Mouse (Mus musculus) thymus, adult 2 months (tissue): ENCODE data around the gene Slc22a14. TPM values are rescaled to one million over a fixed set of nuclear protein-coding genes. Genes with fewer than 3 reads are reported as not detected.

Experiments used
- DNase-seq: peaks from one replicate; pipeline ENCODE4 v3.0.0; 2021
- H3K27ac ChIP-seq: fragments of 200-500 bp; 2 replicates; pipeline ENCODE4 v1.5.1; 2012; ENCODE audit warnings: low read length, control low read depth; ENCODE audit not compliant: control insufficient read depth, insufficient read depth
- H3K27me3 ChIP-seq: fragments of 200-500 bp; 2 replicates; pipeline ENCODE4 v1.6.1; 2012; ENCODE audit warnings: mild to moderate bottlenecking, low read length, moderate library complexity, mixed read lengths; ENCODE audit not compliant: control insufficient read depth, insufficient read depth
- H3K36me3 ChIP-seq: fragments of 200-500 bp; 2 replicates; pipeline ENCODE4 v1.6.1; 2012; ENCODE audit warnings: mild to moderate bottlenecking, low read length, moderate library complexity; ENCODE audit not compliant: control insufficient read depth, insufficient read depth
- H3K4me1 ChIP-seq: fragments of 200-500 bp; replicated peaks from 2 replicates; pipeline ENCODE4 v1.6.1; 2012; ENCODE audit warnings: low read length; ENCODE audit not compliant: control insufficient read depth, insufficient read depth
- H3K4me3 ChIP-seq: fragments of 200-500 bp; 2 replicates; pipeline ENCODE4 v1.5.1; 2012; ENCODE audit warnings: mild to moderate bottlenecking, low read length, control low read depth, moderate library complexity; ENCODE audit not compliant: control insufficient read depth, insufficient read depth
- CTCF ChIP-seq: fragments of 200-500 bp; IDR thresholded peaks from 2 replicates; pipeline ENCODE4 v1.5.1; 2012; ENCODE audit warnings: mild to moderate bottlenecking, control low read depth, low read length, moderate library complexity, borderline replicate concordance; ENCODE audit not compliant: control insufficient read depth, poor library complexity, insufficient read depth; ENCODE audit errors: extremely low read depth
- POLR2A ChIP-seq: fragments of 200-500 bp; IDR thresholded peaks from 2 replicates; pipeline ENCODE4 v1.6.1; 2012; ENCODE audit warnings: mild to moderate bottlenecking, low read length, control low read depth, moderate library complexity; ENCODE audit not compliant: control insufficient read depth, poor library complexity, insufficient read depth; ENCODE audit errors: extremely low read depth
- WGBS: fragments of 180-500 bp; shearing (Covaris S2); methylation state at CpG from one replicate; pipeline ENCODE4 v1.1.7; 2018; 5-methylcytosine and 5-hydroxymethylcytosine counted together
- polyA plus RNA-seq: library from polyadenylated mRNA; depleted of rRNA; stranded (reverse); fragments of >200 nt; gene quantifications from 2 replicates; pipeline ENCODE4 v1.2.3, GENCODE M21; 2012

Gene Slc22a14
- polyA plus RNA-seq, 1 experiment = 0.16 TPM

DNA sequence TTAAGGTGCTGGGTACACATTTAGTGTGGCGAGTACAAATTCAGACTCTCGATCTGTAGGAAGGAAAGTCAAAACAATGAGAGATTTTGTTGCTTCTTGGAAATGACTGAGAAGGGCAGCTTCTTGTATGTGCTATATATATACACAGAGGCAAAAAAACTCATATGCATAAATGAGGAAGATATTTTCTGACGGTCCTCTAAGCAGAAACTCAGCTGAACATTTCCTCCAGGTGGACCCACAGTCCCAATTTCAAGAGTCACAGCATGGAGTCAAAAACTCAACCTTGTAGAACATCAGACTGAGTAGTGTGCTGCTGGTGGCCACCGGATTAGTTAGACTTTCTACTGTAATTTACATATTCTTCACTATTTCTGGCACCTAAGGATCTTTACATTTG lies 102.3 kb downstream of the Slc22a14 start:
- H3K36me3 ChIP-seq = peaks cover 23% of the 10 kb centered on the region

DNA sequence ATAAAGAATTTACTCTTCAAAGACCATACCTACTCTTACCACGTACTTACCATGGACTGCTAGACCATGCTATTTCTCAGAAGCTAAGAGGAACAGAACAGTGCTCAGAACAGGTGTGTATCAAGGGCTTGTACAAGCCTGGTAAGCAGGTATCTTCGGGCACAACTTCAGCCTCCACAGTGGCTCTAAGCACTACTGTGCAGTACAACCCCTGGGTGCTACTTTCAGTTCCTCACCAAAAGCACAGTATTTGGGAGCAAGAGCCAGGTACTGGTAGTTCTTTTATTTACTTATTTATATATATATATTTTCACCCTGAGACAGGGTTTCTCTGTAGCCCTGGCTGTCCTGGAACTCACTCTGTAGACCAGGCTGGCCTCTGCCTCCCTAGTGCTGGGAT lies 104.5 kb downstream of the Slc22a14 start:
- Histone ChIP-seq H3K4me1 (no peaks in the 10 kb centered on the region), H3K4me3 (no peak overlapping the region), H3K36me3 (peaks cover 15% of the 10 kb centered on the region), H3K27ac (no peak overlapping the region), H3K27me3 (no peaks in the 10 kb centered on the region)
- DNase-seq = no peak
- TF ChIP-seq CTCF (no peak), POLR2A (no peak)
- WGBS = 97% methylated on average over 2 of the region's 2 CpGs

More for the DNA sequence above, 102.3 kb downstream of the Slc22a14 start:
- no peaks in the 10 kb centered on the region for H3K4me1 ChIP-seq
- DNase-seq = no peak
- TF ChIP-seq POLR2A (no peak), CTCF (no peak)
- H3K27me3 ChIP-seq = no peaks in the 10 kb centered on the region
- H3K27ac ChIP-seq = no peak overlapping the region
- WGBS = 97% methylated on average over 4 of the region's 4 CpGs
- H3K4me3 ChIP-seq = no peak overlapping the region

DNA sequence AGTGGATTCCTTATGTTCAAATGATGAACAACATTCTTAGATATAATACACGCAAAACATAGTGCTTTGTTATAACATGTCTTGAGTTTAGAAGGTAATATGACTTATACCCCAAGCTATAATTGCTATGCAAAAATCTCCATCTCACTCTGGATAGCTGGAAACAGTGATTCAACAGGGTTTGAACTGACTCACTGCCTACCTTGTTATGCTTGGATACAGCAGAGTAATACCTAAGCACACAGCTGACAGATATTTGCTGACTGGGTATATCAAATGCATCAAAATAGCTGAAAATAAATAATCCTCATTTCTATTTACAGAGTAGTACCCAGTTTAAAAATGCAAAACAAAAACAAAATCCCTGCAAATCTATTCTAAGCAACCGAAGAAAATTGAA lies 106.6 kb downstream of the Slc22a14 start:
- WGBS = 98% methylated on average over 2 of the region's 2 CpGs
- H3K27me3 ChIP-seq = no peaks in the 10 kb centered on the region
- no peak overlapping the region for H3K27ac ChIP-seq
- no peaks in the 10 kb centered on the region for H3K4me1 ChIP-seq
- H3K36me3 ChIP-seq = peaks cover 7% of the 10 kb centered on the region
- no peak overlapping the region for H3K4me3 ChIP-seq
- no peak for DNase-seq
- no peak for TF ChIP-seq POLR2A
- no peak for TF ChIP-seq CTCF

DNA sequence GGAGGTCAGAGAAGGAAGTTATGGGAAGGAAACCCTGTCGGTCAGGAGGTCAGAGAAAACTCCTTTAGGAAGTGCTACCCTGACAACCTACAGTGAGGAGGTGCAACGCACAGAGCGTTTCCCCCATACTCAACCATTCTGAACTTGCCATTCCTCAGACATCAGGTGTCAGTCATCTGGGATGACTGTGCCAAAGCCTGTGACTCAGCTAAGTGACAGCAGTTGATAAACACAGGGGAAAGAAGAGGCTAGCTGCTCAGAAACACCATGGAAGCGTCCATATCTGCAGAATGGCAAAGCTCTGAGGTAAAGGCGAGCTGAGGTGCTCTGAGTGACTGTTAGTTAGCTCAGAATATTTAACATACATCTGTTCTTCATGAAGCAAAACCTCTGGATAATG lies 107.2 kb downstream of the Slc22a14 start:
- 94% methylated on average over 5 of the region's 5 CpGs for WGBS

DNA sequence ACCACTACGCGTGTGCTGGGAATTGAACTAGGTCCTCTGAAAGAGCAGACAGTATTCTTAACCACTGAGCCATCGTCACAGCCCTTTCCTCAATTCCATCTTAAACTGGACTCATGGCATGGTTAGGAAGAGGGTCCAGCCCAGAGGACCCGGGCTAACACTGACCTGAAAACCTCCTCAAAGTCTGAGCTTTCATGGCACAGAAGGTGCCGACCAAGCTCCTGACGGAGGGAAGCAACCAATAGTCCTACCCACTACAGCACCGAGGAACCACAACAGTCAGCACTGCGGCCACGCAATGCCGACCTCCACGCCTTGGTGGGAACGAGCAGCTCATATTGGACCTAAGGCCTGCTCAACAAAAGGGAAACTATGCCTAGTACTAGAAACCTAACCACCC lies 109.2 kb downstream of the Slc22a14 start:
- Histone ChIP-seq H3K36me3 (peaks cover 4% of the 10 kb centered on the region; the same call in 1 of the 2 replicates), H3K27me3 (no peaks in the 10 kb centered on the region), H3K4me3 (no peak overlapping the region), H3K27ac (no peak overlapping the region), H3K4me1 (no peaks in the 10 kb centered on the region)
- WGBS = 98% methylated on average over 12 of the region's 12 CpGs
- no peak for DNase-seq
- TF ChIP-seq CTCF = no peak

More for the DNA sequence above, 107.2 kb downstream of the Slc22a14 start:
- H3K4me3 ChIP-seq = no peak overlapping the region
- peaks cover 7% of the 10 kb centered on the region for H3K36me3 ChIP-seq
- H3K27me3 ChIP-seq = no peaks in the 10 kb centered on the region
- no peaks in the 10 kb centered on the region for H3K4me1 ChIP-seq
- no peak for DNase-seq
- TF ChIP-seq CTCF (no peak), POLR2A (no peak)
- H3K27ac ChIP-seq = no peak overlapping the region

DNA sequence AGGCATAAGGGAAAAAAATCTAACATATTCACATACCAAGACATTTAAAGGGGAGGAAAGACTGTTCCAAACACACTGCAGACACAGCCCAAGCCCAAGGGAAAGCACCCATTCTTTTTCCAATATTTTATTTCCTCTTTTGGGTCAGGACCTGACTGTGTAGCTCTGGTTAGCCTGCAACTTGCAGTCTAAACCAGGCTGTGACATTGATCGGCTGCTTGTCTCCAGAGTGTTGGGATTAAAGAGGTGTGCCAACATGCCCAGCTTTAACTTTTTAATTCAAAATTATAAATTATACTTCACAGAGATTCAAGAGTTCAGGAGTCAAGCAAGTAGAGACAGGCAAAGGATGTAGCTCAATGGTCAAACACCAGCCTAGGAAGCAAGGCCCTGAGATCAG lies 110.3 kb downstream of the Slc22a14 start:
- Histone ChIP-seq H3K27ac (no peak overlapping the region), H3K36me3 (peaks cover 12% of the 10 kb centered on the region), H3K4me3 (no peak overlapping the region), H3K27me3 (no peaks in the 10 kb centered on the region), H3K4me1 (no peaks in the 10 kb centered on the region)
- DNase-seq = no peak
- 86% methylated on average over 1 of the region's 1 CpGs for WGBS
- TF ChIP-seq POLR2A (no peak), CTCF (no peak)

DNA sequence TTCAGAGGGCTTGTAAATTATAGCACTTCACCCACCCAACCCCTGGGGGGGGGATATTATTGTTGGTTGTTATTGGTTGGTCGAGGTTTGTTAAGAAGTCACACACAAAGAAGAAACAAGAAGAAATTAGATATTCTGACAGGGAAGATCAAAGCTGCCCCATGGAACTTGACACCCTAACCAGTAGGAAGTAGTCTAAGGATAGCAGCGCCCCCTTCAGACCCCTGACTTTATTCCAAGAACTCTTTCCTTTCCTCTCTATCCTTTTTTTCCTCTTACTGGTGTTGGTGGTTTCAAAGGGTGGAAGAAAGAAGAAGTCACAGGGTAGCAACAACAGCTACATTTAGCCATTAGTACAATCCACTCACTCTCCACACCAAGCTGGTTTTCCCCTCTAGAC lies 111.2 kb downstream of the Slc22a14 start:
- 97% methylated on average over 2 of the region's 2 CpGs for WGBS
- TF ChIP-seq CTCF = no peak
- no peak for TF ChIP-seq POLR2A
- Histone ChIP-seq H3K27ac (no peak overlapping the region), H3K27me3 (no peaks in the 10 kb centered on the region), H3K36me3 (peaks cover 12% of the 10 kb centered on the region), H3K4me1 (no peaks in the 10 kb centered on the region), H3K4me3 (no peak overlapping the region)
- DNase-seq = no peak
